Mouse (Mus musculus): ENCODE data around the gene Syt16. TPM values are rescaled to one million over a fixed set of nuclear protein-coding genes. Genes with fewer than 3 reads are reported as not detected.

The Syt16 gene
- 0.38 TPM for polyA plus RNA-seq (2014; fragmentation: Illumina TruSeq; extraction: RNeasy Lipid Tissue Mini Kit (QIAGEN cat#74804); ENCODE audit: low read depth, low replicate concordance)

GRCm38 (mm10) chr12:73997297-73998127 is at the start of gene Syt16:
TSS of gene Syt16 (plus strand) at chr12:73997661.

GRCm38 (mm10) chr12:73964291-73965281 is 32.9 kb upstream of the Syt16 start, which contains the start of gene Snapc1:
TSS of gene Snapc1 (plus strand) at chr12:73964481.

GRCm38 (mm10) chr12:74316344-74316973 is 319.0 kb downstream of the Syt16 start, which contains the start of gene Gm11042:
TSS of gene Gm11042 (minus strand) at chr12:74316394.

Other genes with a start within 250 kb of the Syt16 start
- gene Hif1a, start 96.3 kb upstream of the Syt16 start, polyA plus RNA-seq (2014; fragmentation: Illumina TruSeq; extraction: RNeasy Lipid Tissue Mini Kit (QIAGEN cat#74804); ENCODE audit: low read depth, low replicate concordance): 37.0 TPM
- gene Gm49321, start 60.0 kb upstream of the Syt16 start, polyA plus RNA-seq (2014; fragmentation: Illumina TruSeq; extraction: RNeasy Lipid Tissue Mini Kit (QIAGEN cat#74804); ENCODE audit: low read depth, low replicate concordance): not detected
- 9.7 TPM for gene Snapc1, start 33.2 kb upstream of the Syt16 start, polyA plus RNA-seq (2014; fragmentation: Illumina TruSeq; extraction: RNeasy Lipid Tissue Mini Kit (QIAGEN cat#74804); ENCODE audit: low read depth, low replicate concordance)